Mouse (Mus musculus): Measurements from ENCODE around the gene Tgfb1i1.
A peak's percentile ranks its signal among the peaks of the same experiment; 100 is the strongest.

Gene Tgfb1i1

GRCm38 (mm10) chr7:128246496-128247391, at the start of gene Tgfb1i1:
Gene Tgfb1i1 (plus strand): TSS chr7:128246812.
- peak; percentile 76 for DNase-seq (ENCODE audit: low read depth, low spot score)

GRCm38 (mm10) chr7:128201607-128202006, 45.0 kb upstream of the Tgfb1i1 start:
- DNase-seq (ENCODE audit: low read depth, low spot score), result no peak

GRCm38 (mm10) chr7:128203071-128203470, 43.5 kb upstream of the Tgfb1i1 start:
- no peak for DNase-seq (ENCODE audit: low read depth, low spot score)

- no peak for DNase-seq (ENCODE audit: low read depth, low spot score)
Observed at GRCm38 (mm10) chr7:128204179-128204578, 42.4 kb upstream of the Tgfb1i1 start.

GRCm38 (mm10) chr7:128205695-128206094, 40.9 kb upstream of the Tgfb1i1 start:
- no peak for DNase-seq (ENCODE audit: low read depth, low spot score)

GRCm38 (mm10) chr7:128206152-128206551, 40.5 kb upstream of the Tgfb1i1 start, which contains the start of gene Cox6a2:
Gene Cox6a2 (minus strand): TSS chr7:128206387.
- peak; percentile 87 for DNase-seq (ENCODE audit: low read depth, low spot score)

GRCm38 (mm10) chr7:128208187-128208586, 38.4 kb upstream of the Tgfb1i1 start:
- peak; percentile 66 for DNase-seq (ENCODE audit: low read depth, low spot score)

- no peak for DNase-seq (ENCODE audit: low read depth, low spot score)
Observed at GRCm38 (mm10) chr7:128209826-128210225, 36.8 kb upstream of the Tgfb1i1 start.

- DNase-seq (ENCODE audit: low read depth, low spot score), result no peak
Observed at GRCm38 (mm10) chr7:128219952-128220351, 26.7 kb upstream of the Tgfb1i1 start.

GRCm38 (mm10) chr7:128220936-128221335, 25.7 kb upstream of the Tgfb1i1 start:
- no peak for DNase-seq (ENCODE audit: low read depth, low spot score)

- no peak for DNase-seq (ENCODE audit: low read depth, low spot score)
Observed at GRCm38 (mm10) chr7:128231741-128232140, 14.9 kb upstream of the Tgfb1i1 start.

GRCm38 (mm10) chr7:128234796-128235195, 11.8 kb upstream of the Tgfb1i1 start:
- DNase-seq (ENCODE audit: low read depth, low spot score), result no peak

GRCm38 (mm10) chr7:128235481-128235880, 11.1 kb upstream of the Tgfb1i1 start:
- DNase-seq (ENCODE audit: low read depth, low spot score), result no peak

GRCm38 (mm10) chr7:128236426-128236825, 10.2 kb upstream of the Tgfb1i1 start:
- DNase-seq (ENCODE audit: low read depth, low spot score), result no peak

- DNase-seq (ENCODE audit: low read depth, low spot score), result peak; percentile 77
Observed at GRCm38 (mm10) chr7:128236856-128237592, 9.6 kb upstream of the Tgfb1i1 start, which contains the start of gene Armc5. Gene Armc5 (plus strand): TSS chr7:128237342.

GRCm38 (mm10) chr7:128237593-128237926, 9.1 kb upstream of the Tgfb1i1 start:
- DNase-seq (ENCODE audit: low read depth, low spot score), result no peak

- peak; percentile 99 for DNase-seq (ENCODE audit: low read depth, low spot score)
Observed at GRCm38 (mm10) chr7:128237927-128238778, 8.5 kb upstream of the Tgfb1i1 start, which contains the start of gene 9130023H24Rik. Gene 9130023H24Rik (minus strand): TSS chr7:128238031.

- no peak for DNase-seq (ENCODE audit: low read depth, low spot score)
Observed at GRCm38 (mm10) chr7:128238991-128239390, 7.6 kb upstream of the Tgfb1i1 start.

GRCm38 (mm10) chr7:128240131-128240784, 6.4 kb upstream of the Tgfb1i1 start:
- DNase-seq (ENCODE audit: low read depth, low spot score), result no peak

GRCm38 (mm10) chr7:128242331-128242730, 4.3 kb upstream of the Tgfb1i1 start:
- no peak for DNase-seq (ENCODE audit: low read depth, low spot score)

- DNase-seq (ENCODE audit: low read depth, low spot score), result no peak
Observed at GRCm38 (mm10) chr7:128243921-128244320, 2.7 kb upstream of the Tgfb1i1 start.
